ENCODE assay signal across 14 mouse cellular contexts in genomic region chr13:46424376-46424775, GRCm38 (mm10). TPM values are rescaled to one million over a fixed set of nuclear protein-coding genes. Genes with fewer than 3 reads are reported as not detected.
"Had no signal": no experiment of that assay in that cellular context is flagged by ENCODE, and none has a peak within 500 bp of the region (broad histone marks: within the 10 kb centered on the region; RNA-seq: fewer than 3 reads in every experiment).

No protein-coding gene starts in this region.

- H3K27me3 ChIP-seq: midbrain, embryonic 13.5 days; neural tube, embryonic 15.5 days had no signal

- H3K4me3 ChIP-seq: limb, embryonic 12.5 days; liver, embryonic 13.5 days; lung, embryonic 15.5 days; megakaryocyte, embryonic 14.5 days; midbrain, embryonic 13.5 days; neural tube, embryonic 15.5 days had no signal

- H3K9ac ChIP-seq: limb, embryonic 12.5 days; liver, embryonic 13.5 days; liver, postnatal 0 days; lung, embryonic 15.5 days; midbrain, embryonic 13.5 days; neural tube, embryonic 15.5 days had no signal

- DNase-seq: kidney, postnatal 25 days; liver; liver, embryonic 13.5 days; liver, postnatal 0 days; lung, postnatal 14 days; right cerebral cortex, adult 18-20 months; right cerebral cortex, postnatal 25 days; thymus, postnatal 36 days had no signal

- H3K4me1 ChIP-seq: liver, embryonic 13.5 days; lung, embryonic 15.5 days; megakaryocyte, embryonic 14.5 days had no signal

- H3K9me3 ChIP-seq: limb, embryonic 12.5 days; liver, embryonic 13.5 days; lung, embryonic 15.5 days; midbrain, embryonic 13.5 days; neural tube, embryonic 15.5 days had no signal

- H3K4me2 ChIP-seq: limb, embryonic 12.5 days; liver, embryonic 13.5 days; lung, embryonic 15.5 days; midbrain, embryonic 13.5 days; neural tube, embryonic 15.5 days had no signal

- ATAC-seq: liver, postnatal 0 days; midbrain, embryonic 13.5 days had no signal

- H3K27ac ChIP-seq: limb, embryonic 12.5 days; liver, embryonic 13.5 days; lung, embryonic 15.5 days; macrophage; midbrain, embryonic 13.5 days; neural tube, embryonic 15.5 days had no signal

- H3K36me3 ChIP-seq: limb, embryonic 12.5 days; liver, embryonic 13.5 days had no signal

RNA-seq across cellular contexts. Expression of gene Rbm24, which starts 6.1 kb away (rescaled TPM):
- polyA plus RNA-seq: macrophage had no signal
